In genomic region chr7:82923220-82924071, GRCm38 (mm10) we compare ENCODE assay signal across 9 mouse cellular contexts. TPM values are rescaled to one million over a fixed set of nuclear protein-coding genes. Genes with fewer than 3 reads are reported as not detected.
A peak's percentile ranks its signal among the peaks of the same experiment; 100 is the strongest.
DNase-seq lines count a peak whose midpoint lies in the region; ATAC-seq and TF ChIP-seq lines count a peak whose summit lies in the region.
"Had no signal": no experiment of that assay in that cellular context is flagged by ENCODE, and none has a peak within 500 bp of the region (broad histone marks: within the 10 kb centered on the region; RNA-seq: fewer than 3 reads in every experiment).

No protein-coding gene starts in this region.

- H3K9ac ChIP-seq in kidney, postnatal 0 days (ENCODE audit: low read depth, low read length): no peak overlapping the region
- no peak overlapping the region for H3K9ac ChIP-seq in embryonic facial prominence, embryonic 11.5 days (replicated peaks; ENCODE audit: low read length)
- H3K9ac ChIP-seq: liver, embryonic 13.5 days had no signal

- ATAC-seq in kidney, postnatal 0 days (replicated peaks; ENCODE audit: low FRiP score, low read depth): no peak
- ATAC-seq in embryonic facial prominence, embryonic 11.5 days (replicated peaks; ENCODE audit: insufficient number of reproducible peaks, low FRiP score, low TSS enrichment, low read depth): no peak

- no peak overlapping the region for H3K27ac ChIP-seq in kidney, postnatal 0 days
- no peak overlapping the region for H3K27ac ChIP-seq in embryonic facial prominence, embryonic 11.5 days (replicated peaks; ENCODE audit: low read depth, low read length)
- H3K27ac ChIP-seq: liver, embryonic 13.5 days had no signal

- 72% methylated on average over 11 of the region's 11 CpGs for WGBS in kidney, postnatal 0 days
- WGBS in embryonic facial prominence, embryonic 11.5 days: 36% methylated on average over 11 of the region's 11 CpGs

- no peak overlapping the region for H3K4me3 ChIP-seq in kidney, postnatal 0 days (replicated peaks; ENCODE audit: low read depth, low read length)
- H3K4me3 ChIP-seq in embryonic facial prominence, embryonic 11.5 days (ENCODE audit: low read depth, low read length): no peak overlapping the region
- H3K4me3 ChIP-seq: liver, embryonic 13.5 days had no signal

- no peak overlapping the region for H3K4me2 ChIP-seq in kidney, postnatal 0 days (ENCODE audit: low read length)
- H3K4me2 ChIP-seq in embryonic facial prominence, embryonic 11.5 days (ENCODE audit: low read depth, low read length): no peak overlapping the region
- H3K4me2 ChIP-seq: liver, embryonic 13.5 days had no signal

- no peaks in the 10 kb centered on the region for H3K36me3 ChIP-seq in kidney, postnatal 0 days (ENCODE audit: insufficient read depth, low read length)
- H3K36me3 ChIP-seq in embryonic facial prominence, embryonic 11.5 days (replicated peaks; ENCODE audit: control insufficient read depth, insufficient read depth, low read depth, low read length): no peaks in the 10 kb centered on the region
- H3K36me3 ChIP-seq: liver, embryonic 13.5 days had no signal

- no peaks in the 10 kb centered on the region for H3K27me3 ChIP-seq in kidney, postnatal 0 days (ENCODE audit: insufficient read depth, low read length)
- H3K27me3 ChIP-seq in embryonic facial prominence, embryonic 11.5 days (ENCODE audit: control insufficient read depth, insufficient read depth, low read length): no peaks in the 10 kb centered on the region
- H3K27me3 ChIP-seq: liver, embryonic 13.5 days had no signal

- peak; percentile 48 for DNase-seq in kidney, postnatal 0 days (ENCODE audit: low spot score)
- DNase-seq in kidney, postnatal 25 days: no peak
- peak; percentile 81 for DNase-seq in embryonic facial prominence, embryonic 11.5 days (ENCODE audit: low spot score)
- peak; percentile 75 for DNase-seq in layer of hippocampus, adult 11-12 months (ENCODE audit: low spot score)
- peak; percentile 80 for DNase-seq in mesoderm, embryonic 11.5 days (ENCODE audit: low read depth, low spot score)
- DNase-seq in retina, embryonic 14.5 days (ENCODE audit: low spot score): no peak
- DNase-seq in spleen, postnatal 10 days (ENCODE audit: low spot score in 2 of 2): no peak
- no peak for DNase-seq in cerebellum, adult 11-12 months
- DNase-seq: liver, embryonic 13.5 days had no signal

- no peaks in the 10 kb centered on the region for H3K4me1 ChIP-seq in kidney, postnatal 0 days (replicated peaks; ENCODE audit: insufficient read depth, low read length)
- no peaks in the 10 kb centered on the region for H3K4me1 ChIP-seq in embryonic facial prominence, embryonic 11.5 days (ENCODE audit: control insufficient read depth, insufficient read depth, low read length)
- H3K4me1 ChIP-seq: liver, embryonic 13.5 days had no signal

- no peaks in the 10 kb centered on the region for H3K9me3 ChIP-seq in kidney, postnatal 0 days (replicated peaks; ENCODE audit: low read length)
- H3K9me3 ChIP-seq in embryonic facial prominence, embryonic 11.5 days (replicated peaks; ENCODE audit: control insufficient read depth, low read length): no peaks in the 10 kb centered on the region
- H3K9me3 ChIP-seq: liver, embryonic 13.5 days had no signal

- TF ChIP-seq CTCF in kidney, postnatal 0 days (IDR thresholded peaks at IDR 0.05; ENCODE audit: low read depth): no peak

RNA-seq across cellular contexts. Expression of gene Mex3b, which starts 56.3 kb away (rescaled TPM):
- polyA plus RNA-seq in kidney, postnatal 0 days (2015; fragmentation: Nextera tagmentation; extraction: Ambion mirVana): 11.2 and 11.3 TPM in 2 replicates
- polyA plus RNA-seq in embryonic facial prominence, embryonic 11.5 days (2014; fragmentation: Nextera tagmentation; extraction: Ambion mirVana): 39.7 and 41.6 TPM in 2 replicates

Comparison
In these comparisons a context has a peak if more than half of its experiments do, and no peak if none do; other contexts are left out.
1. DNase-seq: peak in kidney, postnatal 0 days (single experiment), embryonic facial prominence, embryonic 11.5 days (single experiment), layer of hippocampus, adult 11-12 months (single experiment) and mesoderm, embryonic 11.5 days (single experiment); none in kidney, postnatal 25 days (0 of 2), retina, embryonic 14.5 days (single experiment), spleen, postnatal 10 days (0 of 2) and cerebellum, adult 11-12 months (single experiment).